Comparison of ENCODE assay signal across 10 mouse cellular contexts in genomic region chr5:75945394-75945793, GRCm38 (mm10).
"Had no signal": no experiment of that assay in that cellular context is flagged by ENCODE, and none has a peak within 500 bp of the region (broad histone marks: within the 10 kb centered on the region; RNA-seq: fewer than 3 reads in every experiment).

No protein-coding gene starts in this region.

- H3K9me3 ChIP-seq: limb, embryonic 12.5 days; midbrain, embryonic 13.5 days; stomach, embryonic 15.5 days had no signal

- H3K27ac ChIP-seq: layer of hippocampus, adult 2 months; limb, embryonic 12.5 days; liver, embryonic 14.5 days; midbrain, embryonic 13.5 days; stomach, embryonic 15.5 days had no signal

- H3K36me3 ChIP-seq: limb, embryonic 12.5 days; midbrain, embryonic 13.5 days; stomach, embryonic 15.5 days had no signal

- H3K9ac ChIP-seq: limb, embryonic 12.5 days; liver, embryonic 14.5 days; midbrain, embryonic 13.5 days; stomach, embryonic 15.5 days had no signal

- ATAC-seq: midbrain, embryonic 13.5 days had no signal

- H3K4me1 ChIP-seq: stomach, embryonic 15.5 days had no signal

- H3K4me3 ChIP-seq: layer of hippocampus, adult 2 months; limb, embryonic 12.5 days; midbrain, embryonic 13.5 days; stomach, embryonic 15.5 days had no signal

- H3K4me2 ChIP-seq: limb, embryonic 12.5 days; midbrain, embryonic 13.5 days; stomach, embryonic 15.5 days had no signal

- DNase-seq: liver; lung, adult 2 months; right cerebral cortex, postnatal 14 days; thymus, adult 2 months; thymus, postnatal 25 days had no signal

- H3K27me3 ChIP-seq: limb, embryonic 12.5 days; stomach, embryonic 15.5 days had no signal
